Mouse (Mus musculus): ENCODE measurements around the gene Clec4g. TPM values are rescaled to one million over a fixed set of nuclear protein-coding genes. Genes with fewer than 3 reads are reported as not detected.
A peak's percentile ranks its signal among the peaks of the same experiment; 100 is the strongest.

Gene Clec4g
- polyA plus RNA-seq, 1 experiment: not detected

DNA sequence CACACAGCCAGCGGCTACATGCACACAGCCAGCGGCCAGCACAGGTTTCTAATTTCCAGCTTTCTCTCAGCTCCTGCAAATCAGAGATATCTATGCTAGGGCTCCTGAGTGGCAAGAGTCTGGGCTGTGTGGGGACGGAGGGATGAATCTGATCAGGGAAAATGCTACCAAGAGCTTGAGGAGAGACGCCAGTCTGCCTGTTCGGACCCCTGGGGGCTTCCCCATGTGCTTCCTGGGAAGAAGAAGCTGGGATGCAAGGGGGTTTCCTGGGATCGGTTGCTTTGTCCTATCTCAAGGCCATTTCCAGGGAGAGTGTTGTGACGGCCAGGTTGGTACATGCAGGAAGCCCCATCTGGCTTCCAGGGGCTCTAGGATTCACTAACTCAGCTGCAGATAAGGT lies 12.8 kb downstream of the Clec4g start:
- DNase-seq (ENCODE audit: low read depth): no peak
- TF ChIP-seq POLR2A (IDR thresholded peaks at IDR 0.05; ENCODE audit: borderline replicate concordance, extremely low read depth, insufficient read depth, insufficient read length, poor library complexity, severe bottlenecking): no peak
- no peak for TF ChIP-seq CTCF (IDR thresholded peaks at IDR 0.05; ENCODE audit: borderline replicate concordance, extremely low read depth, insufficient read depth, insufficient read length)

DNA sequence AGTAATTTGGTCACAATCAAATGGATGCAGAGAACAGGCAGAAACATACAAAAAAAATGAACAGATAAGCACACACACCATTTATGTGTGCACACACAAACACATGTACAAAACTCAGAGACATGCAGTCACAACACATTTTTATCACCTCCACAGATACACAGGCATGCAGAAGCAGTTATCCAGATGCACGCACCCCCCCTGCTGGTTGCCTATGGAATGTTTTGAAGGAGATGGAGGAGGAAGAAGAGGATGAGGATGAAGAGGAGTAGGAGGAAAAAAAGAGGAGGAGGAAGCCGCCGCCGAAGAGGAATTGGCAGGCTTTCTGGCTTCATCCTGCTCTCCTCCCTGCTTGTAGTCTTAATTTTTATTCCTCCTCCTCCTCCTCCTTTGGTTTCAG lies 14.7 kb downstream of the Clec4g start:
- no peak for DNase-seq (ENCODE audit: low read depth)
- TF ChIP-seq CTCF (IDR thresholded peaks at IDR 0.05; ENCODE audit: borderline replicate concordance, extremely low read depth, insufficient read depth, insufficient read length) (peak; percentile 47; the same call in 1 of the 2 replicates), POLR2A (IDR thresholded peaks at IDR 0.05; ENCODE audit: borderline replicate concordance, extremely low read depth, insufficient read depth, insufficient read length, poor library complexity, severe bottlenecking) (no peak)

DNA sequence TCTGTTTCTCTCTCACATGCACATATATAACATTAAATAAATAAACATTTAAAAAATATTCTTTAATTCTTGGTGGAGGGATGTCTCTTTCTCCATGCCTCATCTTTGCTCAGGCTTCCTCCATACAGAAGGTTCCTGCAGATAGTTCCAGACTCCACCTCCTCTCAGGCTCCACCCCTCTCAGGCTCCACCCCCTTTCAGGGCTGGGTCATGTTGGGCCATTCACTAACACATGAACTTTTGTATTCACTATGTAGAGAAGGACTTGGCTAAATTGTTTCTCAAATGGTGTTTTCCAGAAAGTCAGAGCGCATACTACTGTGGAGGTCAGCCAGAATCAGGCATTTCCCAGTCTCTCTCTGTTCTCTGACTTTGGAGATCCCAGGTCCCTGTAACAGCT lies 19.0 kb downstream of the Clec4g start:
- no peak for TF ChIP-seq CTCF (IDR thresholded peaks at IDR 0.05; ENCODE audit: borderline replicate concordance, extremely low read depth, insufficient read depth, insufficient read length)
- no peak for TF ChIP-seq POLR2A (IDR thresholded peaks at IDR 0.05; ENCODE audit: borderline replicate concordance, extremely low read depth, insufficient read depth, insufficient read length, poor library complexity, severe bottlenecking)
- no peak for DNase-seq (ENCODE audit: low read depth)

DNA sequence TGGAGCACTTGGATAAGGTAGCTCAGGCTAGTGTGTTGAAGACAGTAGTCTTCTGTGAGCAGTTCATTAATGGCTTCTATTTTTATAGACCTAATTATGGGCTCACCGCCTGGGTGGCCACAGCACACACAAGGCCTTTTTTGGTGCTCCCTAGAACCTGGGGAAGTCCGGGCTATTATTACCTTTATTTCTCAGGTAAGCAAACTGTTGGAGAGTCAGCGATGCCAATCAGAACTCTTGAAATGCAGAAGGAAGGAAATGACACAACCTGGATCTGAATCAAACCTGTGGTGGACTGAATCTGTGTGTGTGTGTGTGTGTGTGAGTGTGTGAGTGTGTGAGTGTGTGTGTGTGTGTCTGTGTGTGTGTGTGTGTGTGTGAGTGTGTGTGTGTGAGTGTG lies 26.3 kb downstream of the Clec4g start, which contains the start of gene Fcer2a:
Gene Fcer2a, minus strand, starts transcription at position 55 of the 400 bp plus-strand sequence.
- DNase-seq (ENCODE audit: low read depth): no peak
- TF ChIP-seq POLR2A (IDR thresholded peaks at IDR 0.05; ENCODE audit: borderline replicate concordance, extremely low read depth, insufficient read depth, insufficient read length, poor library complexity, severe bottlenecking) (no peak), CTCF (IDR thresholded peaks at IDR 0.05; ENCODE audit: borderline replicate concordance, extremely low read depth, insufficient read depth, insufficient read length) (no peak)

DNA sequence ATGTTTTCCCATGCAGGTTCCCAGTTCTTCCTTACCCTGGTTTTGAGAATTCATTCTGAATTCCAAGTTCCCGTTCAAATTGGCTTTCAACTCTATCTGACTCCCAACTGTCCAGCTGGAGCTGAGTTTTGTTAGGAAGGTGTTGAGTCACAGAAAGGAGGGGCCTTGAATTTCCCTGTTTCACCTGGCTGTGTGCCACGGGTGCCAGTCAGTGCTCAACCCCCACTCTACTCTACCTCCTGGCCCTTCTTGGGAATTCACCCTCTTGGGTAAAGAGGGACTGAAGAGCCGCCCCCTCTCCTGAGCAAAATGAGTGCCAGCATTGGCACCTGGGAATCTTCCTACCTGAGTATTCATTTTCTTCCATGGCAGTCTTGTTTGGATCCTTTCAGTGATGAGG lies 29.7 kb downstream of the Clec4g start:
- DNase-seq (ENCODE audit: low read depth): no peak
- TF ChIP-seq POLR2A (IDR thresholded peaks at IDR 0.05; ENCODE audit: borderline replicate concordance, extremely low read depth, insufficient read depth, insufficient read length, poor library complexity, severe bottlenecking) (no peak), CTCF (IDR thresholded peaks at IDR 0.05; ENCODE audit: borderline replicate concordance, extremely low read depth, insufficient read depth, insufficient read length) (no peak)

DNA sequence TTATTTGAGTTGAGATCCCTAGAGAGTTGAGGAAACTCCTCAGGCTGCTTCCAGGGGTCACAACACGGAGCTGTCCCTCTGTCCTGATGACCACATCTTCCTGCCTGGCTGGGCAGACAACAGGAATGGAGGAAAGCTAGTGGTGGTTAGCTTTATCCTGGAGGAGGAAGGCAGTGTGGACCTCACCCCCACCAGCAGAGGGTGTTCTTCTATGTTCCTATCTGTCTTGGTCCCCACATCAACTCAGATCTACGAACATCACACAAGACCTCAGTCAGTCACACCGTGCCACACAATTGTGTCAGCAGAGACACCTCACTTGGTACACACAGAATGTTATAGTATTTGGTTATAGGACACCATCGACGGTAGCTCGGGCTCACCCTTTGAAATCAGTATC lies 32.9 kb downstream of the Clec4g start:
- TF ChIP-seq CTCF (IDR thresholded peaks at IDR 0.05; ENCODE audit: borderline replicate concordance, extremely low read depth, insufficient read depth, insufficient read length) (no peak), POLR2A (IDR thresholded peaks at IDR 0.05; ENCODE audit: borderline replicate concordance, extremely low read depth, insufficient read depth, insufficient read length, poor library complexity, severe bottlenecking) (no peak)
- no peak for DNase-seq (ENCODE audit: low read depth)

DNA sequence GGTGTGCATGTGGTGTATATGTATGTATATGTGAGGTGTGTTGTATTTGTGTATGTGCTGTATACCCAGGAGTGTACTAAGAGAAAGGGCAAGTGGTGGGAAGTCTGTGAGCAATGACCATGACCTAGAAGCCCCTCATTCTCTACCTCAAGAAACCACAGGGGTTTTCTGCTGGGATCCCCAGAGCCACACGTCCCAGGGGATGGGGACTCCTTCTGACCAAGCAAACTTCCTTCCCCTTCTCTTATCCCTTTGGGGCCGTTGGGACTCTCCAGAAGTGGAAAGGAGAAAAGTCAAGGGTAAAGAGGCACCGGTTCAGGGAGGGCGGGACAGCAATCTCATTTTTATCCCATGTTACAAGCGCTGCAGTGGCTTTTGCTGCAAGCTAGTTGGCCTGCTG lies 35.0 kb downstream of the Clec4g start:
- no peak for DNase-seq (ENCODE audit: low read depth)

DNA sequence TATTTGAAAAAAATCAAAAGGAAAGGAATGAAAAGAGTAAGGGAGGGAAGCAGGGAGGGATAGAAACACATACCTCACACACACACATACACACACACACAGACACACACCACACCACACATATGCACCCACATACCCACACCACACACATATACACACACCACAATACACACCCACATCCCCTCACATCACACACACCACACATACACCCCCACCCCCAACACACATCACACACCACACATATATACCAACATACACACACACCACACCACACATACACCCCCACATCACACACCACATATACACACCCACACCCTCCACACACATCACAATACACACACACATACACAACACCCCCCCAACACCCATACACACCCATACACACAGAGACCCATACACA lies 35.9 kb downstream of the Clec4g start:
- TF ChIP-seq POLR2A (IDR thresholded peaks at IDR 0.05; ENCODE audit: borderline replicate concordance, extremely low read depth, insufficient read depth, insufficient read length, poor library complexity, severe bottlenecking) (no peak), CTCF (IDR thresholded peaks at IDR 0.05; ENCODE audit: borderline replicate concordance, extremely low read depth, insufficient read depth, insufficient read length) (no peak)
- no peak for DNase-seq (ENCODE audit: low read depth)

More for the DNA sequence above, 35.0 kb downstream of the Clec4g start:
- TF ChIP-seq POLR2A (IDR thresholded peaks at IDR 0.05; ENCODE audit: borderline replicate concordance, extremely low read depth, insufficient read depth, insufficient read length, poor library complexity, severe bottlenecking) (no peak), CTCF (IDR thresholded peaks at IDR 0.05; ENCODE audit: borderline replicate concordance, extremely low read depth, insufficient read depth, insufficient read length) (no peak)

DNA sequence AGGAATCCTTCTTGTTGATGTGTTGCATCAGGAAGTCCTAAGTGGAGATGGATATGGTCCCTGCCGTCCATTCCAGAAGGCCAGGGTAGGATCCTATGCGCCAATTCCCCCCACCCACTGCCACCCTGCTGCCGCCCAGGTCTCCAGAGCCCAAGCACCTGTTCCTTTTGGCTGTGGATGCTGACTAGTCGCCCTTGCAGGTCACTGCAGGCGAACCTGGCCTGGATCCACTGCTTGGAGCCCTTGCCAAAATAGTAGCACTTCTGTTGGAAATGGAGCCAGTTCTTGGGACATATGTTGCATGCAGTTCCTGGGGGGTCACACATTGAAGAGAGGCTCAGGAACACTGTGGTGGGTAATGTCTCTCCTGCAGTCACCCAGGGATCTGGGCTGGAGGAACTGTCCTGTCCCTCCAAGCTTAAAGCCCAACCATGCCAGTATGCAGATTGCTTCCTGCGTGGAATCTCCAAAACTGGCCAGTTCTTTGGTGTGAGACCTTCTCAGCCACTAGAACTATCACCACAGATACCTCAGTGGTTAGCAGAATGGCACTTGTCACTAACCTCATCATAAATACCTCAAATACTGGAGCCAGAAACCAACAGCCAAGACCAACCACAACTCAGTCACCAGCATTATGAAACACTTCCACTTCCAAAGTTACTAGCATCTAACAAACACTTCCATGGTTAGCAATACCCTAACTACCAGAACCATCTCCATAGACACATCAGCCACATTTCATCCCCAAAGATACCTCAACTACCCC lies 36.9 kb downstream of the Clec4g start:
- TF ChIP-seq CTCF (IDR thresholded peaks at IDR 0.05; ENCODE audit: borderline replicate concordance, extremely low read depth, insufficient read depth, insufficient read length) (no peak), POLR2A (IDR thresholded peaks at IDR 0.05; ENCODE audit: borderline replicate concordance, extremely low read depth, insufficient read depth, insufficient read length, poor library complexity, severe bottlenecking) (no peak)
- DNase-seq (ENCODE audit: low read depth): no peak

DNA sequence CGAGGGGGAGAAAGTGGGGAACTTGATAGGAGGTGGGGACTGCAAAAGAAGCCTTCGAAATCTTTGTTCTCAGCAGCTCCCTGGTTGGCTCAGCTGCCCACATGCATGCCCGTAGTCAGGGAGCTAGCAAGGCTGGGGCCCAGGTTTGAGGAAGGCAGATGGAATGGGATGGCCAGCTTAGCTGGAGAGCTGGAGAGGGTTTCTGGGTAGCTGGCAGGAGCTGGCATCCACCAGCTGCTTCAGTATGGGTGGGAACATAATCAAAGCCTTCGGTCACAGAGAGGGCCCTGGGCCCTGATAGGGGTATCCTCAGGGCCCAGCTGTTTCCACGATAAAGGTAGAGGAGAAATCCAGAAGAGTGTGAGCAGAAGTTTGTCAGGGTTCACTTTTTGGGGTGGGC lies 38.0 kb downstream of the Clec4g start:
- no peak for TF ChIP-seq CTCF (IDR thresholded peaks at IDR 0.05; ENCODE audit: borderline replicate concordance, extremely low read depth, insufficient read depth, insufficient read length)
- no peak for TF ChIP-seq POLR2A (IDR thresholded peaks at IDR 0.05; ENCODE audit: borderline replicate concordance, extremely low read depth, insufficient read depth, insufficient read length, poor library complexity, severe bottlenecking)
- DNase-seq (ENCODE audit: low read depth): no peak

DNA sequence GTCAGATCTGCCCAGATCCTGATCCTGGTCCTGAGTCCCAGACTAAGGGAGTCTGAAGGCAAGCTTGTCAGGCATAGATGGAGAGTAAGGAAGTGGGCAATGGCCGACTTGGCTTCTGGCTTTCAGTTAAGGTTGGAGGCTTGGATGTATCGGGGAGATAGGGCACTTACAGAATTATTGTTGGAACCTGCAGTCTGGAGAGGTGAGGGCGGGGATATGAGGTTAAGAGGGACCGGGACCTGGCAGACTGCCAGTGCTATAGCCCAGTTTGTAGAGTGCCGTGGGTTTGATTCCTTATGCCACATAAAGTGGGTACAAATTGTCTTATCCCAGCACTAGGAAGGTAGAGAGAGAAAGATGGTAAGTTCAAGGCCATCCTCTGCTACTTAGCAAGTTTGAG lies 40.8 kb downstream of the Clec4g start:
- DNase-seq (ENCODE audit: low read depth): no peak
- no peak for TF ChIP-seq POLR2A (IDR thresholded peaks at IDR 0.05; ENCODE audit: borderline replicate concordance, extremely low read depth, insufficient read depth, insufficient read length, poor library complexity, severe bottlenecking)
- no peak for TF ChIP-seq CTCF (IDR thresholded peaks at IDR 0.05; ENCODE audit: borderline replicate concordance, extremely low read depth, insufficient read depth, insufficient read length)

DNA sequence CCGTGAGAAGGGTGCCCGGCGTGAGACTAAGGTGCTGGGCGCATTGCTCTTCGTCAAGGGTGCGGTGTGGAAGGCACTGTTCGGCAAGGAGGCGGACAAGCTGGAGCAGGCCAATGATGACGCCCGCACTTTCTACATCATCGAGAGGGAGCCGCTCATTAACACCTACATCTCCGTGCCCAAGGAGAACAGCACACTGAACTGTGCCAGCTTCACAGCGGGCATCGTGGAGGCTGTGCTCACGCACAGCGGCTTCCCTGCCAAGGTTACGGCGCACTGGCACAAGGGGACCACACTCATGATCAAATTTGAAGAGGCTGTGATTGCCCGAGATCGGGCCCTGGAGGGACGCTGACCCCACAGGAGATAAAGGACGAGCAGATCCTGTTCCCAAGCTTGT lies 41.2 kb downstream of the Clec4g start:
- TF ChIP-seq CTCF (IDR thresholded peaks at IDR 0.05; ENCODE audit: borderline replicate concordance, extremely low read depth, insufficient read depth, insufficient read length): no peak
- no peak for TF ChIP-seq POLR2A (IDR thresholded peaks at IDR 0.05; ENCODE audit: borderline replicate concordance, extremely low read depth, insufficient read depth, insufficient read length, poor library complexity, severe bottlenecking)

More for the DNA sequence above, 41.2 kb downstream of the Clec4g start:
- DNase-seq (ENCODE audit: low read depth): no peak

All from brain, embryonic 14.5 days (tissue).